Mouse (Mus musculus) intestine, postnatal 0 days (tissue): ENCODE data around the gene Fars2. TPM values are rescaled to one million over a fixed set of nuclear protein-coding genes. Genes with fewer than 3 reads are reported as not detected.
"Not testable (repeated sequence)": the region's sequence is repeated elsewhere in the genome, so short reads cannot be mapped to it uniquely, and the experiment has no call there.

Source experiments
- ATAC-seq: fragments of 200-750 bp; cut with Nextera tagmentation; 2 replicates; pipeline ENCODE4 v1.8.0; 2017; ENCODE audit warnings: mild to moderate bottlenecking, moderate TSS enrichment, moderate library complexity
- H3K27ac ChIP-seq: fragments of 300-500 bp; sonication (generic); 2 replicates; pipeline ENCODE4 v1.5.1; 2014; ENCODE audit warnings: mild to moderate bottlenecking, low read depth, low read length, moderate library complexity
- H3K27me3 ChIP-seq: fragments of 300-500 bp; sonication (generic); replicated peaks from 2 replicates; pipeline ENCODE4 v1.6.1; 2014; ENCODE audit warnings: low read length, mixed read lengths; ENCODE audit not compliant: control insufficient read depth, insufficient read depth
- H3K36me3 ChIP-seq: fragments of 300-500 bp; sonication (generic); 2 replicates; pipeline ENCODE4 v1.6.1; 2014; ENCODE audit warnings: mild to moderate bottlenecking, moderate library complexity; ENCODE audit not compliant: control insufficient read depth, insufficient read depth
- H3K4me1 ChIP-seq: fragments of 300-500 bp; sonication (generic); replicated peaks from 2 replicates; pipeline ENCODE4 v1.6.1; 2014; ENCODE audit warnings: antibody characterized with exemption, low read length, mixed read lengths; ENCODE audit not compliant: control insufficient read depth, insufficient read depth
- H3K4me2 ChIP-seq: fragments of 300-500 bp; sonication (generic); replicated peaks from 2 replicates; pipeline ENCODE4 v1.6.1; 2014; ENCODE audit warnings: low read depth, mild to moderate bottlenecking, moderate library complexity
- H3K4me3 ChIP-seq: fragments of 300-500 bp; sonication (generic); 2 replicates; pipeline ENCODE4 v1.5.1; 2014; ENCODE audit warnings: low read depth, low read length
- H3K9ac ChIP-seq: fragments of 300-500 bp; sonication (generic); 2 replicates; pipeline ENCODE4 v1.6.1; 2014; ENCODE audit warnings: mild to moderate bottlenecking, low read depth, low read length
- H3K9me3 ChIP-seq: fragments of 300-500 bp; sonication (generic); 2 replicates; pipeline ENCODE4 v1.6.1; 2016; ENCODE audit warnings: mixed run types; ENCODE audit not compliant: control insufficient read depth
- CTCF ChIP-seq: sonication (generic); IDR thresholded peaks from 2 replicates; pipeline ENCODE4 v1.5.1; 2016; ENCODE audit warnings: low read depth, mild to moderate bottlenecking, control low read depth, antibody characterized with exemption, moderate library complexity
- WGBS: fragments of 180-500 bp; shearing (Covaris S2); extraction: QIAGEN DNeasy Blood & Tissue Kit; methylation state at CpG from one replicate; pipeline ENCODE4 v1.1.7; 2014; 5-methylcytosine and 5-hydroxymethylcytosine counted together
- polyA plus RNA-seq: library from polyadenylated mRNA; unstranded; fragments of >200 nt; fragmentation: Nextera tagmentation; extraction: Ambion mirVana; gene quantifications from 2 replicates; pipeline ENCODE4 v1.2.1, GENCODE M21; 2015

The Fars2 gene
- polyA plus RNA-seq, 1 experiment from 2014 or later = 29.8 TPM

GRCm38 (mm10) chr13:36152728-36153498 lies 35.7 kb downstream of the Fars2 start:
- no peak for ATAC-seq
- Histone ChIP-seq H3K4me3 (no peak overlapping the region), H3K9me3 (no peaks in the 10 kb centered on the region), H3K27me3 (no peaks in the 10 kb centered on the region), H3K36me3 (no peaks in the 10 kb centered on the region), H3K9ac (no peak overlapping the region), H3K4me2 (no peak overlapping the region), H3K27ac (no peak overlapping the region), H3K4me1 (no peaks in the 10 kb centered on the region)
- WGBS = 81% methylated on average over 5 of the region's 5 CpGs
- no peak for TF ChIP-seq CTCF

- Histone ChIP-seq H3K9me3 (no peaks in the 10 kb centered on the region), H3K4me2 (no peak overlapping the region), H3K4me3 (no peak overlapping the region), H3K27me3 (no peaks in the 10 kb centered on the region), H3K4me1 (no peaks in the 10 kb centered on the region), H3K27ac (no peak overlapping the region), H3K36me3 (no peaks in the 10 kb centered on the region), H3K9ac (no peak overlapping the region)
- no peak for TF ChIP-seq CTCF
- ATAC-seq = no peak
- WGBS = 88% methylated on average over 7 of the region's 7 CpGs
These were observed 39.2 kb downstream of the Fars2 start for GRCm38 (mm10) chr13:36156340-36156931.

GRCm38 (mm10) chr13:36163411-36163810 lies 46.2 kb downstream of the Fars2 start:
- H3K4me2 ChIP-seq = no peak overlapping the region
- H3K4me1 ChIP-seq = no peaks in the 10 kb centered on the region
- WGBS = 82% methylated on average over 5 of the region's 5 CpGs
- no peaks in the 10 kb centered on the region for H3K27me3 ChIP-seq
- no peak overlapping the region for H3K4me3 ChIP-seq
- no peak for ATAC-seq
- TF ChIP-seq CTCF = no peak
- H3K9me3 ChIP-seq = no peaks in the 10 kb centered on the region
- H3K27ac ChIP-seq = no peak overlapping the region
- H3K9ac ChIP-seq = no peak overlapping the region
- H3K36me3 ChIP-seq = no peaks in the 10 kb centered on the region

GRCm38 (mm10) chr13:36163898-36164297 lies 46.7 kb downstream of the Fars2 start:
- no peaks in the 10 kb centered on the region for H3K4me1 ChIP-seq
- no peak for TF ChIP-seq CTCF
- H3K27ac ChIP-seq = no peak overlapping the region
- H3K9me3 ChIP-seq = no peaks in the 10 kb centered on the region
- no peak for ATAC-seq
- H3K27me3 ChIP-seq = no peaks in the 10 kb centered on the region
- no peak overlapping the region for H3K4me2 ChIP-seq
- H3K36me3 ChIP-seq = no peaks in the 10 kb centered on the region
- H3K9ac ChIP-seq = no peak overlapping the region
- 74% methylated on average over 1 of the region's 1 CpGs for WGBS
- H3K4me3 ChIP-seq = no peak overlapping the region

- not testable (repeated sequence) for H3K9me3 ChIP-seq, H3K27me3 ChIP-seq, H3K27ac ChIP-seq, H3K4me3 ChIP-seq, H3K9ac ChIP-seq, ATAC-seq, H3K36me3 ChIP-seq, H3K4me1 ChIP-seq, H3K4me2 ChIP-seq
- 50% methylated on average over 2 of the region's 2 CpGs for WGBS
These were observed 55.8 kb downstream of the Fars2 start for GRCm38 (mm10) chr13:36172981-36173380.

GRCm38 (mm10) chr13:36174101-36174500 lies 56.9 kb downstream of the Fars2 start:
- Histone ChIP-seq H3K9me3 (no peaks in the 10 kb centered on the region), H3K4me1 (no peaks in the 10 kb centered on the region), H3K36me3 (no peaks in the 10 kb centered on the region), H3K4me2 (no peak overlapping the region), H3K27ac (no peak overlapping the region), H3K9ac (no peak overlapping the region), H3K4me3 (no peak overlapping the region), H3K27me3 (no peaks in the 10 kb centered on the region)
- 99% methylated on average over 5 of the region's 5 CpGs for WGBS
- TF ChIP-seq CTCF = no peak
- ATAC-seq = no peak
